Mouse (Mus musculus): Measurements from ENCODE around the gene ccdc198.
A peak's percentile ranks its signal among the peaks of the same experiment; 100 is the strongest.
"Not testable (repeated sequence)": the region's sequence is repeated elsewhere in the genome, so short reads cannot be mapped to it uniquely, and the experiment has no call there.

Gene ccdc198

DNA sequence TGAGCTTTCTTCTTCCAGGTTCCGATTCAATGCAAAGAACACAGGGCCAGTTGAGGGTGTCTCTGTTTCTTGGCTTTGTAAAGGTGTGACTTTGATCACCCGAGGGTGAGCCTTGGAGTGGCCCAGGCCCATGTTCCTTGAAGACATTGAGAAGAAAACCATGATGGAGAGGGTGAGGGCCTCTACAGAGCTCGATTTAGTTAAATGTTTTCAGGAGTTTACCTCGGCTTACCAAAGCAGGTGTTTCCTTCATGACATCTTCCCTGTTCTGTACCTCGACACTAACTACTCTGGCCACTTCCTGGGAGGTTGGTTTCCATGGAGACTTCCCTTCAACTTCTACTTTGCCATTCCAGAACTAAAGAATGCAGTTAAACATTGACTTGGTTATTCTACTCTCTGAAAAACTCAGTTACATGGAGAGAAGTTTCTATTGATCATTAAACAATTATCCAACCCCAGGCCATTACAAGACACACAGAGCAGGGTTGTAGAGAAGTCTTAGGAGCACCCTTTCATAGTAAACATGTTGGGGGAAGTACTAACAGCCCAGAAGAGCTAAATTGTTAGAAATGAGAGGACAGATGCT is at the start of gene ccdc198:
TSS of gene ccdc198 (minus strand) at position 349 of the 589 bp plus-strand sequence.
- no peak for DNase-seq

DNA sequence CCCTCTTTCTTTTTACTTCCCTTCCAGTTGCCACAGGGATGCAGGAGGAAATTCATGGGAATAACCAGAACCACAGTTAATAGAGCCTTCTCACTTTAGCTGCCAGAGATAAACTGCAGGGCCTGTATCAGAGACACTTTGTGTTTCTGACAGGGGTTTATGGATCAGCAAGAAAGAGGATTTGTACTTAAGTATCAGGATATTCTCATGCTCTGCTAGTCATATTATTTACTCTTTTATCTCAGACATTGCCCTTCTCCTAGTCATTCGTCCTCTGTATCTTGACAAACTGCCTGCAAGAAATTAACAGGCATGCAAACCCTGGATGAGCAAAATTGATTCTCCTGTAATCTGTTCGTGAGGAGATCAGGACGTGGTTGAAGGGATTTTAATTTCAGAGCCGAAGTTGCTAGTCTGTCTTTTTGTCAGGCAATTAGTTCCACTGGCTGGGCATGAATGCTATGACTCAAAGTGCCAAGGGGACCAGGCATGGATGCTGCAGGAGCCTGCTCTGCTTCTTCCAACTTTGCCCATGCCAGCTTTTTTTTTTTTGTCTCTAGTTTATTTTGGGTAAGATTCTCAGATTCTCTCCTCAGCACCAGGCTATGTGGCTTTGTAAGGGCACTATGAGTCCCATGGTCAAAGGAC is 48.7 kb upstream of the ccdc198 start:
- DNase-seq: no peak

DNA sequence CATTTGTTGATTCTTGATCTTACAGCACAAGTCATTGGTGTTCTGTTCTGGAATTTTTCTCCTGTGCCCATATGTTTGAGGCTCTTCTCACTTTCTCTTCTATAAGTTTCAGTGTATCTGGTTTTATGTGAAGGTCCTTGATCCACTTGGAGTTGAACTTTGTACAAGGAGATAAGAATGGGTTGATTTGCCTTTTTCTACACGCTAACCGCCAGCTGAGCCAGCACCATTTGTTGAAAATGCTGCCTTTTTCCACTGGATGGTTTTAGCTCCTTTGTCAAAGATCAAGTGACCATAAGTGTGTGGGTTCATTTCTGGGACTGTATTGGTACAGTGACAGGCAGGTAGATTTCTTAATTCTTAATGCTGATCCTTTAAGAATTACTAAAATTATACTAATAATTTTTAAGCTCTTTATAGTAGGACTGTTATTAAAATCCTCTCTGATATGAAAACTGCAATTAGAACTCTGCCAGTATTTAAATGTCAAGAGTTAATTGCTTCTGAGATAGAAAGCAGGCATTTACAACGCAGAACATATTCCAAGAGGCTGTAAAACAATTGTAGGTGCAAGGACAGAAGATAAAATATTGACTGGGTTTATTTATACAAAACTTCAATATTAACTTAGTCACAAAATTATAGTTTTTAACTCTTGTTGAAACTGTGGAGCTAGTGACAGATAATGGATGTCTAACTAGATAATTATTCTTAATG is 44.9 kb upstream of the ccdc198 start:
- DNase-seq: no peak

DNA sequence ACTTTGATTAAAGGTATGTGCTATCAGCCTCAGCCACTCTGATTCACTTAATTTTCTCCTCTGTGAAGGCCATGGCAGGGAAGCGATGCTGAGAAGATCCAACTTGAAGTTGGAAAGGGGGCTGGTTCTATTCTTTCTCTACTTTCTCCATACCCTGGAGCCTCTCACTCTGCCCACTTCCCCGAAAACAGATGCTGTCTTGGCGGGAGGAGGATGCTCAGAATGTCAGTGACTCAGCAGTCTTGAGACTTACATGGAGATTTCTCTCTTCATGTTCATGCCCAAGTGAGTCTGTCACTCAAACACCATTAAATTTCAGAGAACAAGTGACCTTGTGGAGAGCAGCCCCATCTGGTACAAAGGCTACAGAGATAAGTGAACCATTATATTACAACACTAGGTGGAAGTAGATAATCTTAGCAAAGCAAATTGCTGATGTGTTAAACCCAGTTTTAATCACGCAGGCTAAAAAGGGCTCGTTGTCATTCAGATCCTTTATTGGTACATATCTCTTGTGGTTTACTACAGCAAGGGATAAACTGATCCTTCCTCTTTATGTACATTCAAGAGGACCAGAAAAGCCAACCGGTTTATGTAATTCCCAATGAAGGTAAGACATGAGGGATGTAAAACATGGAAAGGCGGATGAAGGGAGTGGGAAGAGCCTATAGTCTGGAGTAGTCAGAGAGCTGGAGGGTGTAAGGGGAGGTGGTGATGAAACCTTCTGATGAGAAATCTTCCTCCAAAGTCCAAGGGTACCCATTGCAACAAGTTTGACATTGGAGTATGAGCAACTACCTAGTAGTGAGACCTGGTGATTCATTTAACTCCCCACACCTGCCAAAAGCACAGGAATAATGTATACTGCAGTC is 38.7 kb upstream of the ccdc198 start:
- DNase-seq: peak; percentile 55

DNA sequence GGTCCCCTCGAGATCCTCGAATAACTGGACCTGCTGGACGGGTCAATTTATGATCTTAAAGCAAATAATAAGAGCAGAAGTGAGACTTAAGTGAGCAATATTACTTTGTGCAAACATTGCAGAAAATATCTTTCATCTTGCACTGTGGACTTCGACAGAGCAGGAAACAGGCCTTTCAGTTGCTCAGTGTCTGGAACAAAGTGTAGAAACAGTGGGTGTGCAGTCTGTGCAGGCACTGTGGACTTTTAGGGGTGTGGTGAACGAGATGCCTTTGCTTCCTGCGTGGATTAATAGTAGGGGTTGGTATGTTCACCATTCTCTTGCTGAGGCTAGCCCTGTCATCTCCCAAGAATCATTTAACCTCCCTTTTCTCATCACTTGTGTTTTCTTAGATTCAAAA is 33.6 kb upstream of the ccdc198 start:
- no peak for DNase-seq

DNA sequence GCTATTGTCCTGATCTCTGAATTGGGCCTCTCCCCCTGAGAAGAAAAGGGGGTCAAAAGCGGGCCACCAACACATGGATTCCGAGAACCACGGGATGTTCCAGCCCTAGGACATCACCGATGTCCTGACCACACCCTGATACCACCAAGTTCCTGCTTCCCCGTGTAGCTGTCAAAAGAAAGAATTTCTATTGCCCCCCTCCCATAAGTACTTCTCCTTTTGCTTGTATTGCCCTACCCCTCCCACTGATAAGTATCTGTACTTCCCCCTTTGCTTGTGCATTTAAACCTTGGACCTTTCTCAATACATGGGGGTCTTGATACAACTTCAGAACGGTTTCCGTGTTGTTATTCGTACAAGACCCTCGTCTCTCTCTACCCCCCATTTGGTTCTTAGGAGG is 33.2 kb upstream of the ccdc198 start:
- DNase-seq: not testable (repeated sequence)

DNA sequence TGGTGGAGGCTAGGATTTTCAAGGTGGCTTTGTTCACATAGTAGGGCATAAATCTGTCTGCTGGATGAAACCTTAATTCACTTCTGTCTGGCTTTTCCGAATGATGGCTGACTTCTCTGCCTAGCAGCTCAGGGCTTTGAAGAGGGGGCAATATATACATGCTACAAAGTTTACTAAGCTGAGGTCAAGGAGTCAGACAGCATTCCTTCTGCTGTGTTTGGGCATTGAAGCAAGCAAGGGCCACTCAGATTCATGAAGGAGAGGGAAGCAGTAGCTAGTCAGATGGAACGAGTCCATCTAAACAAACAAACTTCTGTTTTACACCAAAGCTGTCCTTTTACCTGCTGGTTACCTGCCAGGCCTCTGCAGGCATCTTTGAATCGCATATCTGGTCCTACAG is 32.4 kb upstream of the ccdc198 start:
- no peak for DNase-seq

DNA sequence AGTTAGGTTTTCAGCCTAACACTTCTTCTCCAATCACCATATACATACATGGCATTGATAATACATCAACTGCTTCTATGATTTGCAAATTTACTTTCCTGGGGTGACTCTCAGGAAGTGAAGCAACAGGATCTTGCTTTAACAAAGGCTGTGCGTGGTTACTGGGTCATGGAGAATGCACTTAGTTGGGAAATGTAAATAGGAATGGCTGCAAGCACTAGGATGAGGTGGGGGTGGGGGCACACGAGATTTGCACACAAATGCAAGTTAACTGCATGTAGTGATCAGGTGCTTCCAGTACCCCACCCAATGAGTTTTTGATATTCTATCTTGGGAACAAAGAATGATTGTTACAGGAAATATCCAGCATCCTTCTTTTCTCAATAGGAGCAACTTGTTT is 30.1 kb upstream of the ccdc198 start:
- no peak for DNase-seq

DNA sequence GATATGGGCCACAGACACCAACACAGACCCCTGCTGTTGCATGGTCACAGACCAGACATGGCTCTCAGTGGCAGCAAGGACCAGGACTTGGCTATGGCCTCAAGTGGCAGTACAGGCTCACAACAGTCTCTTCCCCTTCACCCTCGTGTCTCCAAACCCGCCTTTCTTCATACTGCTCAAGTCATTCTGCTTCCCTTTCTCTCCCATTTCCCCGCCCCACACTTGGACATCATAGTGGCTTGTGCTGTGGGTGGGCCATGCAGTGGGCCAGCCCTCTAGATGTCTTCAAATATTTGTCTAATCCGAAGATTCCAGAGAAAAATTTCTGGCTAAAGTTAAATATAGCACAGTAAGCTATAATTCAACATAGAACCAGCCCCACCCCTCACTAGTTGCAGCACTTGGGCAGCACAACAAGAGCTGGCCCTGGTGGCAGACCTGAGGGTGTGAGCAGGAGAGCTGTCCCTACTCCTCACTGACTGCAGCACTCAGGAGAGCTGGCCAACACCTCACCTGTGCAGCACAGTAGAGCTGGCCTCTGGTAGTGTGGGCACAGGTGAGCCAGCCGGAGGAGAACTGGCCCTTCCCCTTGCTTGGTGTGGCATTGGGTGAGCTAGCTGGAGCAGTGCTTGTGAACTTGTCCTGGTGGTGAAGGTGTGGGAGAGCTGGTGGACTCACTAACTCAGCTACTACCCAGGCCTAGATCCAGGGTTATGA is 20.2 kb upstream of the ccdc198 start:
- no peak for DNase-seq

DNA sequence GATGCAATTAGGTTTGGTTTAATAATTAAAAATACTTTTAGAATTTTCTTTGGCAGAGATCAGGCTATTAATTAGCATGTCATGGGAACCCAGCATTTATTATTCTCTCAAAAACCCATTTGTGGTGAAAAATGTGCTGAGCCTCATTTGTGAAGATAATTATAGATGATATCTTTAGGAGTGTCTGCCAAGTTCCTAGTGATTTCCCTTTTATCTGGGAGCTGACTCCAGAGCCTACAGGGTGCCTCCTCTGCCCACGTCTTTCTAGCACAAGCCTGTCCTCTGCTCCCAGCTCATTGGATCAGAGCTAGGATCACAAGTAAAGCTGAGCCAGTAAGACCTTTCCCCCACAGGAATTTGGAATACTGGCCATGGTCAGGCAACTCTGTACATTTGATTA is 3.8 kb downstream of the ccdc198 start:
- DNase-seq: no peak

DNA sequence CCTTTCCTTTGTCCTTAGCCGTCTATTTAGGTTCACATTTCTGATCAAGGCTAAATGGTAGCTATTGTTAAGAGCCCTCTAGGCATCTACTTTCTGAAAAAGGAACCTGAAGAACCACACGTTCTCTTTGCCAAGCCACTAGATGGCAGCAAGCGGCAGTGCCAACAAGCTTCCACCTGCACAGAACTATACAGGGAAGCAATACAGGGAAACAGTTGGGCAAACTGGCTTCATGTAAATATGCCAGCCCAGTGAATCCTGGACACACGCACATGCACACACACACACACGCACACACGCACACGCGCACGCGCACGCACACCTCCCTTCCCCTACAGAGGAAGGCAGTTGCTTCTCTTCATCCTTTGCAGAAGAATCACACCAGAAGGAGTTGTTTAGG is 7.1 kb downstream of the ccdc198 start:
- DNase-seq: peak; percentile 71

DNA sequence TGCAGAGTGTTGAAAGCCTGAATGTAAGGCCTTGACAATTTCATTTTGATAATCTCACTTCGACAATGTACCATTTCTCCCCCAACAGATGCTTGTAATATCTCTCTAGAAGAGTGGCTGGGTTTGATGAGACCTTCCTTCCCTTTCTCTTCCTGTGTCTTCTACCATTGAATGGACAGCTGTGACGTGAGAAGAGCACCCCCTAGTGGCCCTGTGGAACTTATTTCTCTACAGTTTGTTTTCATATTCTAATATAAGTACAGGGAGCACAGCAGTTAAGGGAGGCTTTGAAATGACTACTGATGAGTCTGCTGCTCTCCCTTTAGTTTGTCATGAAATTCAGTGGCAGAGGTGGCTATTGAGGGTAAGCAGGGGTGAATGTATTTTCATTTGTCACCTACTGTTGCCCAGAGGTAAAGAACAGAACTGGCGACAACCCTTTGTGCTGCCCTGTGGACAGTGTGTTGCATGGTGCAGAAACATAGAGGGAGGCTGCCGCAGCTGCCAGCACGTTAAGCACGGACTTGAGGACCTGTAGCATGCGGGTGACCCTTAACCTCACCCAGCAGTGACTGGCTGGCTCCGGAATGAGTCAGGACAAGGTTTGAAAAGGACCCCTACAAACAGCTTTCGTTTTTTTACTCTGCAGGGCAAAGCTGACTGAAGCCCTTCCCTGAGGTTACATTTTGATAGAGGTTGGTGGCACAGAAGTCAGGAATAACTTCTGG is 10.3 kb downstream of the ccdc198 start:
- DNase-seq: peak; percentile 48

DNA sequence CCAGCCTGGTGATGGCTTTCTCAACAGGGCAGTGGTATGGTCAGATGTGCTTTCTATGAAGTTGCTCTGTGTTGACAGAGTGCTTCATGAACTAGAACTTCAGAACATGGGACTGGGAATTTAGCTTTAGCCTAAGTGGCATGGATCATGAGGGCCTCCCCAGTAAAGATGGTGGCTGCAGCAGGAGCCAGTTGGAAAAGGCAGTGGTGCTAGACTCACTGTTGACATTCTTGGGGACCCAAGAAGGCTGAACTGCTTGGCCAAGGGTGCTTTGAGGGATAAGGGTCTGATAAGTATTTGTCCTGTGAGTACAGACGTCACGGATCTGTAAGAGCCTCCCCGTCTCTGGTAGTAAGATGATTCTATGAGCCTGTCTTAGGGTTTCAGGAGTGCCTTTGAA is 13.4 kb downstream of the ccdc198 start:
- no peak for DNase-seq

DNA sequence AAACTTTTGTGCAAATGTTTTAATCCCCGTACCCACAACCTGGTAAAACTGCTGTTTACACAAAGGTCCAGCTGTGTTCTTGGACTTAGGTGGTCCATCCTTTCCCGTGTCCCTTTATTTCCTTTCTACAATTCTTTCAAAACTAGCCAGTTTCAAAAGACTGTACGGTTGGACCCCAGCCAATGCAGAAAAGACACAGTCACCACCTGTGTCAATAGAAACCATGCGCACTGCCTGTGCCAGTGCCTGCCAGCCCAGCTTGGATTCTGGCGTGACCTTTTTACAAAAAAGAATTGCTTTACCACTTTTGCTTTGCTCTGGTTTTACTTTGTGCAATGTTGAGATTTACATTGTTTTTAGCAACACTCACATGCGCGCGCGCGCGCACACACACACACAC is 18.3 kb downstream of the ccdc198 start:
- DNase-seq: no peak

DNA sequence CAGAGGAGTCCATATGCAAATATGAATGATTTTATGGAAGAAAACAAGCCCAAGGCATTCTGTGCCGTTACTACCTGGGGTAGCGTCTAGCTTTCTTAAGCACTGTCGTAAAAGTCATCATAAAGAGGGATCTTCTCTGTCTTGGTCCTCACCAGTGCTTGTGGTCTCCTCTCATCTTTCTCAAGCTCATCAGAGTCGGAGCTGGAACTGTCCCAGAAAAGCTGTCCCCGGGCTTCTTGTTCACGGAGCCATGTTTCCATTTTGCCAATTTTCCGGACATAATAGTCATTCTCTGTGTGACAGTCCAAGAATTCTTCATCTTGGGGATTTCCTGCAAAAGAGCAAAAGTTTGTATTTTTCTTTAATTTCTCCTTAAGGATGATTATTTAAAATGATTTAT is 18.8 kb downstream of the ccdc198 start:
- DNase-seq: no peak

DNA sequence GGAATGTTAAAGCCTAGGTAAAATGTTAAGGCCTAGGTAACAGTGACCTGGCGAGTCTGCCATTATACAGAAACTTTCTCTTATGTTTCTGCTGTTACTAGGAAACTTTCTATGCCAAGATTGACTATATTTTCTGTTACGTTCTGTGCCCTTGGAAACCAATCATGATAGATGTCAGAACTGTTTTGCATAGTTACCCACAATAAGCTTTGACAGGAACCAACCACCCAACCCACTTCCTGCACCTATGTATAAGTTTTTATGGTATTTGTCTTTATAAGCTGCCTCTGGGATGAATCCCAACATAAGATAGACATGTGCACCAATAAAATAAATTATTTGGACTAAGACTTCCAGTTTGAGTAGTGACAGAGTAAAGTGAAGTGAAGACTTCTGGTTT is 23.5 kb downstream of the ccdc198 start:
- DNase-seq: no peak

DNA sequence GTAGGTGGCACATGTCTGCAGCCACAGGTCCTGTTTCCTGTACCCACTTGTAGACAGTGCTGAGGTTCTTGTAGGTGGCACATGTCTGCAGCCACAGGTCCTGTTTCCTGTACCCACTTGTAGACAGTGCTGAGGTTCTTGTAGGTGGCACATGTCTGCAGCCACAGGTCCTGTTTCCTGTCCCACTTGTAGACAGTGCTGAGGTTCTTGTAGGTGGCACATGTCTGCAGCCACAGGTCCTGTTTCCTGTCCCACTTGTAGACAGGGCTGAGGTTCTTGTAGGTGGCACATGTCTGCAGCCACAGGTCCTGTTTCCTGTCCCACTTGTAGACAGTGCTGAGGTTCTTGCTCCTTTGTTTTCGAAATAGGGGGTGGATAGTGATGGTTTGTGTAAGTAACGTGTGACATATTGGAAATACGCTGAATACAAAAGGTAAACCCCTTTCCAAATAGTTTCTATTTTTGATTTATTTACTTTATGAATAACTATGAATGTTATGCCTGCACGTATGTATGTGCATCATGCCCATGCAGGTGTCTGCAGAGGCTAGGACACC is 25.7 kb downstream of the ccdc198 start:
- not testable (repeated sequence) for DNase-seq

DNA sequence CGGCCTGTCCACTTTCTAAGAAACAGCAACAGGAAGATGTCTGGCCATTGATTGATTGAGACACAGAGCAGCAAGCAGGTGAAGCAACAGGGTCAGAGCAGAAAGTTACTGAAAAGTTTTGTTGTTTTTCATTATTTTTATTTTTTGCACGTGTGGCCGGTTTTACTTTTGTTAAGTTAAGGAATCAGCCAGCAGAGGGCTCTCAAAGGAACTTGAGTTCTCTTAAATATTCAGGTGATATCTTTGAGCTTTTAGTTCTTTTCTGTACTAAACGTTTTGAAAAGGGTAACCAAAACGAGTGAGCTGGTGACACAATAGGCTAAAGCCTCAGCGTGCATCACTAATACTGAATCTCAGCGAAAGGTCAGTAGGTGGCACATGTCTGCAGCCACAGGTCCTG is 26.6 kb downstream of the ccdc198 start:
- DNase-seq: no peak

DNA sequence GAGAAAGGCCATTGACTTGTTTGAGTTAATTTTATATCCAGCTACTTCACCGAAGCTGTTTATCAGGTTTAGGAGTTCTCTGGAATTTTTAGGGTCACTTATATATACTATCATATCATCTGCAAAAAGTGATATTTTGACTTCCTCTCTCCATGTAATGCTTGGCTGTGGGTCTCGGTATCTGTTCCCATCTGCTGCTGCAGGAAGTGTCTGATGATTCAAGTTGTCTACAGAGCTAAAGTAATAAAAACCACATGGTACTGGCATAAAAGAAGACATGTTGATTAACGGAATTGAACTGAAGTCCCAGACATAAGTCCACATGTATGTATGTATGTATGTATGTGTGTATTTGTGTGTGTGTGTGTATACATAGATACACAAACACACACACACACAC is 35.1 kb downstream of the ccdc198 start:
- DNase-seq: not testable (repeated sequence)

DNA sequence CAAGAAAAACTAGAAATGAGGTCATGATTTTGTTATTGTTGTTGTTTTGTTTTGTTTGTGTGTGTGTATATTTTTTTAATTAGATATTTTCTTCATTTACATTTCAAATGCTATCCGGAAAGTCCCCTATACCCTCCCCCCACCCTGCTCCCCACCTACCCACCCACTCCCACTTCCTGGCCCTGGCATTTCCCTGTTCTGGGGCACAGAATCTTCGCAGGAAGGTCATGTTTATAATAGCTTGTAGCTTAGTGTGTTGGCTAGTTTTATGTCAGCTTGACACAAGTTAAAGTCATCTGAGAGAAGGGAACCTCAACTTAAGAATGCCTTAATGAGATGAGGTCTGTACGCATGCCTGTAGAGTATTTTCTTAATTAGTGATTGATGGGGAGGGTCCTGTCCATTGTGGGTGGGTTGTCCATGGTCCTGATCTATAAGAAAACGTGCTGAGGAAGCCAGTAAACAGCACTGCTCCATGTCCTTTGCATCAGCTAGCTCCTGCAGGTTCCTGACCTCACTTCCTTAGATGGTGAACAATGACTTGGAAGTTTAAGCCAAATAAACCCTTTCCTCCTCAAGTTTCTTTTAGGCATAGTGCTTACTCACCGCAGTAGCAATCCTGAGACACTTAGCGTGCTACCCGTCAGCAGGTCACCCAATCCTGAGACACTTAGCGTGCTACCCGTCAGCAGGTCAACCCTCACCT is 44.0 kb downstream of the ccdc198 start:
- DNase-seq: no peak

DNA sequence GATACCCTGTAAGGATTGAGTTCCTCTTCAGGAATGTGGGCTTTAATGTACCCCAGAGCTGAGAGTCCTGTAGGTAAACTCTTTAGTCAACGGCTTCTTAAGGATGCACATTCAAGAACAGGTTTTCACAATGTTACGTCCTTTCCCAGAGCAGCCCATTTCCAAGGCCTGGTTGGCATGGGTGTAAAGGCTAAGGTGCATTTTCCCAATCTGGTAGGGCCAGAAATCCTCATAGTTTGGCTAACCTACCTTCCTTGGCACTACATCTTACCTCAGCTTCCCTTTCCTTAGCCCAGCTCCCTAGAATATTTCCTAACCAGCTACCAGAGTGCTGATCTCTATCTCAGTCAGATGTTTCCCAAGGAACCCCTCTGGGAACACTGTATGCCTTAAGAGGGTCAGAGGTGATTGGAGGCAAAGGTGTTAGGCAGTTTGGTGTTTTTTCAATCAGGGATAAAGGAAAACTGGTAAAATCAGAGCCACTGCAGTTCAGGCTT is 48.2 kb downstream of the ccdc198 start:
- no peak for DNase-seq
